Mouse (Mus musculus): ENCODE measurements around the gene Gcnt1.

DNA sequence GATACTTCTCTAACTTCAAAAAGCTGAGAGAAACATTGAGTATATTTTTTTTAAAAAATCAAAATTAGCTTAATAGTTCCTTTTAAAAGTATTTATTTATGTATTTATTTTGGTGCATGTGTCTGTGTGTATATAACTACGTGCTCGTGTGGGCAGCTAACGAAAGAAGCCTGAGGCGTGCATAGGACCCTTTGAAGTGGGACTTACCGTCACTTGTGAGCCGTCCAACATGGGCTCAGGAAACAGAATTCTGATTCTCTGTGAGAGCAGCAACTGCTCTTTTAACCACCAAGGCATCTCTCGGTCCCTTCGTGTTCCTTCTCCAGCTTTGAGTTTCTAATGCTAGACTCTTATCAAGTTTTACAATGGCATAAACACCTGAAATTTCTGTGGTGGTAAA lies 18.9 kb downstream of the Gcnt1 start:
- TF ChIP-seq CTCF (IDR thresholded peaks at IDR 0.05; ENCODE audit: low read depth) (no peak), EP300 (IDR thresholded peaks at IDR 0.05; ENCODE audit: low read depth) (no peak)

Measured in heart, postnatal 0 days (tissue).